Mouse (Mus musculus) G1E-ER4 (cell line): ENCODE data around the gene Pebp1. TPM values are rescaled to one million over a fixed set of nuclear protein-coding genes. Genes with fewer than 3 reads are reported as not detected.

ENCODE experiments used
- GATA1 ChIP-seq: IDR thresholded peaks from one replicate; pipeline ENCODE4 v1.8.0; 2012; ENCODE audit warnings: low read length, inconsistent platforms
- polyA plus RNA-seq: library from polyadenylated mRNA; stranded (reverse); fragments of >175 nt; gene quantifications from 2 replicates; pipeline ENCODE4 v1.2.3, GENCODE M21; 2012

Gene Pebp1
- polyA plus RNA-seq, result 1,402 and 2,219 TPM in 2 replicates

DNA sequence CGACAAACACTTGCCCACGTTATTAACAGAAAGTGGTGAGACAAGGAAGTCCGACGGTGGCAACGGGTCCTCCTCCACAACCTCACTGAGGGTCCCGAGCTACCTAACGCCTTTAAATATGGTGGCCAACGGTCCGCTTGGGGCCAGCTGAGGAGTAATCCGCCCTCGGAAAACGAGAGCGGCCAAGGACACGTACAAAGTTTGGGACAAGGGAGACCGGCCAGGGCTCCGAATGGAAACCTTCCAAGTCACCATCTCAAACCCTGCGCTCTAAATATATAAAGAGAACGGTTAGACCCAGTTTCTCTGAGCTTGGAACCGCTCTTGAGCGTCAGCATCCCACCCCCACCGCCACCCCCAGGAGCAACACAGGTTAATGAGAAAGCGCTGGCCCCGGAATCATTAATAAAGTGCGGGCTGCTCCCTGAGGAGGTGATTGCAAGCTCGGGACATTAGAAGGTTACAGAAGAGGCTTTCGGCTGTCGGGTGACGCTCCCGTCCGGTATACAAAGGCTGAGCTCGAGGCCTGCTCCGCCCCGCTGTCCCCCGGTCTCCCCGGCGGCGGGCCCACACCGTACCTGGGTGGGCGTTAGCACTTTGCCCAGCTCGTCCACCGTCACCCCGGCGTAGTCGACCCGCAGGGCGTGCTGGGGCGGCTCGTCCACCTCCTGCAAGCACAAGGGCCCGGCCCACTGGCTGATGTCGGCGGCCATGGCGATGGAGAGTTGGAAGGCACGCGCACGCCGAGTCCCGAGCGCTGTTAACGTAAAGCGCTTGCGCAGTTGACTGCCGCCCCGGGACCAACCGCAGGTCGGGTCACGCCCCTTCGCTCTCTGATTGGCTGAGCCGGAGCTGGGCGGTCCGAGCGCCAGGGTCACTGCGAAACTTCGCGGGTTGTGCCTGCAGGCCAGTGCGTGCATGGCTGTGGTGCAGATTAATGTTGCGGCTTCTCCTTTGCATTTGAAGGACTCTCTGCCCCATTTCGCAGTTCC is at the start of gene Pebp1:
Pebp1 (minus strand) TSS at position 795 of the 992 bp plus-strand sequence.
- no peak for TF ChIP-seq GATA1

DNA sequence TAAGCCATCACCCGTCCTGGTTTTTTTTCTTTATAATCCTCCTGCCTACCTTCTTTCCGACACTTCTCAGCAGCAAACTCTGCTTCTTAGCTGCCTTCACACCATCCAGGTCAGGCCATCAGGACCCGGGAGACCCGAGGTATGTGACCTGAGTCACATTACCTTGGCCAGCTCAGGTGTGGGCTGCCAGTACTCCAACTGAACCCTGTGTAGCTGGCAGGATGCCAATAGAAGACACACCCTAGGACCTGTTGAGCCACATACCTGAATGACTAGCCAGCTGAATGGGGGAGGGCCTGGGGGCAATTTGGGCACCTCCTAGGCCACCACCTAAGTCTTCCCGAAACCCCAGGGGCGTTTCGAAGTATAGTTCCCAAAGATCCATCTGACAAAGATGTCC is 43.0 kb upstream of the Pebp1 start:
- TF ChIP-seq GATA1, result no peak

DNA sequence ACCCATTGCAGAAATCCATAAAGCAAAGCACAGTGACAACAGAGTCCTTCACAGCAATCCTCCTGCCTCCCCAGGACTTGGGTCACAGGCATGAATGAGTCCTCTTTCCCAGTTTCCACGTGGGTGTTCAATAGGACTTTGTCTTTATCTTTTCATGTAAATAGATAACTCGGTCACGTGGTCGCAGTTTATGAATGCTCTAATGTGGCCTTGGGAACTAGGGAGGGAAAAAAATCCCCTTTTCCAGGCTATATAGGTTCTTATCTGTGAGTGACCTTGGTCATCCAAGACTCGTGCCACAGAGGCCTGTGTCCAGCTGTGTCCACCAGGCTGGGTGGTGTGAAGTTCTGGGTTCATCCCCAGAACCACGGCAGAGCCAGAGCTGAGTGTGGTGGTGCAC is 39.0 kb upstream of the Pebp1 start:
- no peak for TF ChIP-seq GATA1

- no peak for TF ChIP-seq GATA1
These were observed 36.3 kb upstream of the Pebp1 start for GRCm38 (mm10) chr5:117323751-117324150.

GRCm38 (mm10) chr5:117318741-117319629 is 31.6 kb upstream of the Pebp1 start, which contains the start of gene Vsig10:
Gene Vsig10, plus strand, starts transcription at chr5:117319083.
- no peak for TF ChIP-seq GATA1

DNA sequence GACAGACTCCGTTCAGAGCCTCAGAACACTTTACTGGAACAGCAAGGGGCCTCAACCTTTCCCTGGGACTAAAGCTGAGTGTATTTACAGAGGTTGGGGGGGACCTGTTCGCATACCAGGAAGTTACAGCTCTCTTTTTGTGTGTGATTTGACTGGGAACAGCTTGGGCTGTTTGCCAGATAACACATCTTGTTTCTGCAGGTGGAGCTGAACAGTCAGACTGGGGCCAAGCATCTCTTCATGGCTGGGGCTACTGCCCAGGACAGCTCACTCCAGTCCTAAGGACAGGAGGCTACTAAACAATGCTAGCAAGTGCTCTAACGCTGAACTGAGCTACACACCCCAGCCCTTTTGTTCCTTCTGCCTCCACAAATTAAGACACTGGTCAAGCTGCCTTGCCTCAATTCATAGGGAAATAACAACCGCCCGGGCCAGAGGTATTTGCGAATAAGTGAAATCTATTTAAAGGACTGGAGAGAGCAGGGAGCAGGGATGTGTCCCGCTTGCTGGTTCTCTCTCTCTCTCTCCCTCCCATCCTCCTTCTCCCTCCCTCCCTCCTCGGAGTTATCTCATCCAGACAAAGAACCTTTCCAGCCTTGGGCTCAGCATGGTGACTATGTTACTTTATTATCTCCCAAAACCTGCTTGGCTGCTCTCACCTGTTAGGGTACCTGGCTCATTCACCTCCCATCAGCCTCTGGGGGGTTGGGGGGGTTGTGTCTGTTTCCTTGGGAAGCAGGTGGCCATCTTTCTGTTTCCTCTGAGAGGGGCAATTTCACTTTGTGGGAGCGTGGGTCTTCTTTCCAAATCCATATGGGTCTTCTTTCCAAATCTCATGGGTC is 27.4 kb upstream of the Pebp1 start:
- TF ChIP-seq GATA1, result no peak

DNA sequence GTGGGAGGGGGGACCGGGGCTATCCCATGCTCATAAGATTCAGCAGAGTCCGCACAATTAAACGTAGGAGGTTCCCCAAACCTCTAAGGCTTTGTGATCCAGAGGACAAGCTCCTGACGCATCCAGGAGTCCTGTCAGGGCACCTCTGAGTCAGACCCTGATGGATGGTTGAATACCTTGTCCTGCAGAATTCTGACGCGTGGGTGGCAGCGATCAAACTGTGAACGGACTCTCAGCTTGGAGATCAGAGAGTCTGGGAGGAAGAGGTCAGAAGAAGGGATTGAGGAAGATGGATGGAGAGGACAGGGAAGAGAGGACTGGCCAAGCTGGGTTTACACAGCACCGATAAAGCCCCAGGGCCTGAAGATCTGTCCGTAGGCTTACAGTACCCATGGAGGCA is 26.5 kb upstream of the Pebp1 start:
- no peak for TF ChIP-seq GATA1

DNA sequence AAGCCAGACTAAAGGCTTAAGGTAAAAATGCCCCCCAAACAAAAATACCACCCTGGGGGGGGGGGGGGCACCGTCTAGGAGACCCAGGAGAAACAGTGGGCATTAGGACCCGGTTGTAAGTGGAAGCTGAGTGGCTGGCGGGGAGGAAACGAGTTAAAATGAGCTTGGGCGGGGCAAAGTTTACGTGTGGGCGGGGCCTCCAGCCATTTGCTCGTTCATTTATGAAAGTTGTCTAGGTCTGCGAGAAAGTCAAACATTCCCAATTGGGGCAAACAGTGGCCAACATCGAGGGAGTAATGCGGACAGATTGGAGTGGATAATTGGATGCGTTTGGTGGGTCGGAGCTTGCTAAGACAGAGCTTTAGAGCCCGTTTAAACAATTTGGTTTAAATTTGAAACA is 26.0 kb upstream of the Pebp1 start:
- TF ChIP-seq GATA1, result no peak

GRCm38 (mm10) chr5:117307699-117308098 is 20.3 kb upstream of the Pebp1 start:
- no peak for TF ChIP-seq GATA1

DNA sequence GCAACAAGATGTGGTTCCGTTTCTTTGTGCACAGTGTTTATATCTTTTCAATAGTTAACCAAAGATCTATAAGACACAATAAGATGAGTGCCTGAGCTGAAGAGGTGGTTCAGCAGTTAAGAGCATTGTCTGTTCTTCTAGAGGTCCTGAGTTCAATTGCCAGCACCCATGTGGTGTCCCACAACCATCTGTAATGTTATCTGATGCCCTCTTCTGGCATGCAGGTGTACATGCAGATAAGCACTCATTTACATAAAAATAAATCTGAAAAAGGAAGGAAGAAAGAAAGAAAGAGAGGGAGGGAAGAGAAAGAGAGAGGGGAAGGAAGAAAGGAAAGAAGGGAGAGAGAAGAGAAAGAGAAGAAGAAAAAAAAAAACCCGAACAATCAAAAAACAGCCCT is 19.4 kb upstream of the Pebp1 start:
- TF ChIP-seq GATA1, result no peak

- TF ChIP-seq GATA1, result no peak
These were observed 18.3 kb upstream of the Pebp1 start for GRCm38 (mm10) chr5:117305754-117306153.

- peak; percentile 19 for TF ChIP-seq GATA1
These were observed 17.5 kb upstream of the Pebp1 start for GRCm38 (mm10) chr5:117304947-117305346.

DNA sequence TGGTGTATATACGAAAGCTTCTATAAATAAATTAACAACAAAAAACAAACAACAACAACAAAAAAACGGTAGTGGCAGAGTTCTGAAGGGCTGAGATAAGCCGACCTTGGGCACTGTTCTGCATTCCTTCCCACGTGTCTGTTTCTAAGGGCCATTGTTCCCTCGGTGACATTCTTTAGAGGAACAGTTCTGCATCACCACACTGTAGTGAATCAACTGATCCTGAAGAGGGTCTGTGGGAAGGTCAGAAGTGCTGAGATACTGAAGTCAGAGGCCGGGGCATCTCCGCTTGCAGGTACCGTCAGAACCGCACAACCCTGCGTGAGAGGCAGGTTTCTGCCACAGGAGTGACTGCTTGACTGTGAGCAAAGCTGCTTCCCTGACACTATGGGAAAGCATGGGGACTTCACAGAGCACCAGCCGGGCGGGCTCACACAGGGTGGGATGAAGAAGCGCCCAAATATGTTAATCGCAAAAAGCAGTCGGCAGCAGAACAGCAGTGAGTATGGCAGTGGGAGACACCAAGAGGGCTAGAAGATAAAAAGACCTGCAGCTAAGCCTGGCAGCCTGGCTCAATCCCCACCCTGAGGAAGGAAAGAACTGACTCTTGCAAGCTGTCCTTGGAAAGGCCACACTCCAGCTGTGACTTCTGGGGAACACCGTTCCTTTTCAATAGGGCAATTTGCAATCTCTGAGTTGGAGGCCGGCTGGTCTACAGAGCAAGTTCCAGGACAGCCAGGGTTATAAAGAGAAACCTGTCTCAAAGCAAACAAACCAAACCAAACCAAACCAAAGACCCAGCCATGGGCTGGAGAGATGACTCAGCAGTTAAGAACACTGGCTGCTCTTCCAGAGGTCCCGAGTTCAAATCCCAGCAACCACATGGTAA is 16.5 kb upstream of the Pebp1 start:
- no peak for TF ChIP-seq GATA1

GRCm38 (mm10) chr5:117302899-117303298 is 15.5 kb upstream of the Pebp1 start:
- TF ChIP-seq GATA1, result no peak

DNA sequence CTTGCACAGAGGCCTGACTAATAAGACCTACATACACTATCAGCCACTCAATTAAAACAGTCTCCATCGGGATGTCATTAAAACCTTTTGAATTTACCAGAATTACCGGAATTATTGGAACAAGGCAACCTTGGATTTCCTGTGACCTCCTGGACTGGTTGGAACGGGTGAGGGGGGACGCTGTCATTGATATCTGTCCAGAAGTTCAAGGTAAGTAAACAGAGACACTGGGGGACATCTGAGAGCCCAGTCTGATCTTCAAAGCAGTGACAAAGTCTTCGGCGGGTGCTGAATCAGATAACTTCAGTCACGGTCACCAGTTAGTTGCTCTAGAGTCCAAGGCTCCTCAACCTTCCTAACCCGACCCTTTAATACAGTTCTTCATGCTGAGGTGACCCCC is 7.6 kb upstream of the Pebp1 start:
- no peak for TF ChIP-seq GATA1
